Mouse (Mus musculus) Patski (cell line): Measurements from ENCODE around the gene Pex14. TPM values are rescaled to one million over a fixed set of nuclear protein-coding genes. Genes with fewer than 3 reads are reported as not detected.

Source experiments
- ATAC-seq: fragments of 100-300 bp; one replicate; pipeline ENCODE4 v1.8.0; 2021
- CTCF ChIA-PET: fragments of 350-600 bp; sonication (Branson Sonifier 250); formaldehyde crosslinking; loops from one replicate; lab custom pipeline; 2022; ENCODE audit warnings: inconsistent platforms; lab: Charles Lee
- POLR2A ChIA-PET: fragments of 350-600 bp; sonication (Branson Sonifier 250); formaldehyde crosslinking; loops from one replicate; lab custom pipeline; 2022; ENCODE audit warnings: antibody characterized with exemption, inconsistent platforms; lab: Charles Lee
- DNase-seq: peaks from one replicate; pipeline ENCODE4 v3.0.0-alpha.2; 2011; ENCODE audit warnings: low read depth, low spot score
- H3K27me3 ChIP-seq: fragments of 371-371 bp; one replicate; pipeline ENCODE4 v1.5.1; 2021
- CTCF ChIP-seq: fragments of 100-300 bp; IDR thresholded peaks from one replicate; pipeline ENCODE4 v1.5.1; 2021
- in situ Hi-C: fragments of 300-500 bp; cut with MboI; formaldehyde crosslinking; loops from 3 replicates; pipeline ENCODE4 v1.11.1; 2018; ENCODE audit warnings: low pct_unique_long_range_greater_than_20kb, mixed read lengths
- polyA plus RNA-seq: library from polyadenylated mRNA; unstranded; gene quantifications from one replicate; pipeline ENCODE4 v1.2.3, GENCODE M21; 2021

The Pex14 gene
- polyA plus RNA-seq, 1 experiment from 2014 or later, result 41.3 TPM

DNA sequence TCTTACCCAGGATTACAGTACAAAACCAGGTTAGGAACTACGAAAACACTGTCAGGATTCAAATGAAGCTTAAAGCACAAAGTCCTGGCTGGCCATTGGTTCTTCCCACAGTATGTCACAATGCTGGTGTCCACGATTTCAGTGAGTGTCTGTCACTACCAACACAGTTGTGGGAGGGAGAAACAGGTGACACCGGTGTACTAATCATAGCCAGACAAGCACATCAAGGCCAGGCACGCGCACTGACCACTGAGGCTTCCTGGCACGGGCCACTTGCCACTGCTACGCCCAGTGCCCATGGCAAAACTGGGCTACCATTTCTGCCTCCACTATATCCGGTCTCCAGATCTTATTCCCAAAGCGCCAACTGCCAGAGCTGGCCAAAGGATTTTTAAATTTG is 40.0 kb downstream of the Pex14 start:
- H3K27me3 ChIP-seq, result no peaks in the 10 kb centered on the region
- DNase-seq, result no peak
- no peak for ATAC-seq
- in situ Hi-C loops, result loop anchor here (10.0 kb wide), 1 partner anchor 355 kb away; no protein-coding TSS in a partner anchor
- no peak for TF ChIP-seq CTCF
- ChIA-PET POLR2A (no interaction called here), CTCF (no interaction called here)

DNA sequence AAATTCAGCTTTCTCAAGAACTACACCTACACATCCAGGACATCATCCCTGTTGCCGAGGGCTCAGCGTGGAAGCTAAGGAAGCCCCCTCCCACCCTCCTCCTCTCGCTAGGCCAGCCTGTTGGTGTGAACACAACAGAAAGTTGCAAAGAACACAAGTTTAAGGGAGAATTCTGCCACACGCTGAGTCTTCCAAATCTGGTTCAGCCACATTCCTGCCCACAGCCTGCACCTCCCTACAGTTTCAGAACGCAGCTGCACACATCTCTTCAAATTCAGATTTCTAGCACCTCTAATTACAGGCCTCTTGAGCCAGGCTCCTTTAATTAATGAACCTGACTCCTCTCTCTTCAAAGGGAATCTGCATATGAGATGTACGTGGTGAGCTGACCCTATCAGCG is 41.4 kb downstream of the Pex14 start:
- POLR2A ChIA-PET, result no interaction called here
- CTCF ChIA-PET, result interaction anchor here (1.5 kb wide), 1 partner anchor 18 kb away, joined by 3 read pairs; no protein-coding TSS in a partner anchor
- in situ Hi-C loops, result no loop called here
- no peaks in the 10 kb centered on the region for H3K27me3 ChIP-seq
- no peak for TF ChIP-seq CTCF
- DNase-seq (no peak), ATAC-seq (no peak)

DNA sequence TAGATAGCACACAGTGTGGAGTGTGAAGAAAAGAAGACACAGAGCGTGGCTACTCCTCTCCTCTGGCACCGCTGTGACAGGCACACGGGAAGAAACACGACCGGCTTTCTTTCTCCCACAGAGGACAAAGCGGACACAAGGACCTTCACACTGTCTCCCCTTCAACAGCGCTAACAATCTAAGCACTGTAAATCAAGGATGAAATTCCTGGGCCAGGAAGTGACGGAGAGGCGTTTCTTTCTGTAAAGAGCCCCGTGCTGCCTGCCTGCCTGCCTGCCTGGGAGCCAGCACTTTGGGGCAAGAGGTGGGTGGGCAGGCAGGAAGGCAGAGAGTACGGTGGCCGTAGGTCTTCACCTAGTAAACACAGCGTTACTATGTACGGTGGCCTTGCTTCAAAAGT is 42.2 kb downstream of the Pex14 start:
- CTCF ChIA-PET, result interaction anchor here (1.5 kb wide), 1 partner anchor 19 kb away, joined by 3 read pairs; no protein-coding TSS in a partner anchor
- DNase-seq (no peak), ATAC-seq (no peak)
- in situ Hi-C loops, result no loop called here
- no peak for TF ChIP-seq CTCF
- H3K27me3 ChIP-seq, result no peaks in the 10 kb centered on the region
- POLR2A ChIA-PET, result no interaction called here

DNA sequence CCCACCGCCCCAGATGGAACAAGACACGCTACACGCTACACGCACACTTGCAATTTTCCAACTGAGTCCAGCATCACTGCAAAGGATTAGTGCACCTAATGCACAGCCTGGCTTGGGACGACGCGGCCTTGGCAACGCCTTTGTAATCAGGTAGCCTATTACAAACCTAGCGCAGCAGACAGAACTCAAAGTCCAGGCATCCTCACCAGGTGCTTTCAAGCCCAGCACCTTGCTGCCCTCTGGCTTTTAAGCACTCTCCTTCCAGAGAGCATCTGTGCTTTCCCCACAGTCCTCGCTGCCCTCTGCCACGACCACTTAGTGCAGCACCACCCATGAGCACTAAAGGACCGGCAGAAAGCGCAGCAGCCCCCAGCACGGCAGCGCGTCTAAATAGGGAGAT is 42.7 kb downstream of the Pex14 start:
- no peak for TF ChIP-seq CTCF
- ATAC-seq (no peak), DNase-seq (no peak)
- in situ Hi-C loops, result no loop called here
- CTCF ChIA-PET, result no interaction called here
- H3K27me3 ChIP-seq, result no peaks in the 10 kb centered on the region
- POLR2A ChIA-PET, result no interaction called here

DNA sequence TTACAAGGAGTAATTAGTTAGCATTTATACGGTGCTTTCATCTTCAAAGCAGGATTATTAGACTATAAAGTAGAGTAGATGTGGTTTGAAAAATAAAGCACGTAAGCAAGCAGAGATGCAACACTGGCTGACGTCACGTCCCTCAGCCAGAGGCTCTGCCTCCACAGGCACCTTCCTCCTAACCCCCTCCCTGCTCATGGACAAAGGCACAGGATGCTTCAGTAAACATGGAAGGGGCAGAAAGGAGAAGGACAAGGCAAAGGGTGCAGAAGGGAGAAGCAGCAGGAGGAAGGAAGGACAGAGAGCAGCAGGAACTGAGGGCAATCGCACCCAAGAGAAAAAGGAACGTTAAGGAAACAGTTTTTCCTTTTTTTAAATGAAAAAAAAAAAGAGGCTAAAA is 43.8 kb downstream of the Pex14 start:
- DNase-seq (no peak), ATAC-seq (no peak)
- no peak for TF ChIP-seq CTCF
- POLR2A ChIA-PET, result no interaction called here
- CTCF ChIA-PET, result no interaction called here
- H3K27me3 ChIP-seq, result no peaks in the 10 kb centered on the region
- in situ Hi-C loops, result no loop called here

DNA sequence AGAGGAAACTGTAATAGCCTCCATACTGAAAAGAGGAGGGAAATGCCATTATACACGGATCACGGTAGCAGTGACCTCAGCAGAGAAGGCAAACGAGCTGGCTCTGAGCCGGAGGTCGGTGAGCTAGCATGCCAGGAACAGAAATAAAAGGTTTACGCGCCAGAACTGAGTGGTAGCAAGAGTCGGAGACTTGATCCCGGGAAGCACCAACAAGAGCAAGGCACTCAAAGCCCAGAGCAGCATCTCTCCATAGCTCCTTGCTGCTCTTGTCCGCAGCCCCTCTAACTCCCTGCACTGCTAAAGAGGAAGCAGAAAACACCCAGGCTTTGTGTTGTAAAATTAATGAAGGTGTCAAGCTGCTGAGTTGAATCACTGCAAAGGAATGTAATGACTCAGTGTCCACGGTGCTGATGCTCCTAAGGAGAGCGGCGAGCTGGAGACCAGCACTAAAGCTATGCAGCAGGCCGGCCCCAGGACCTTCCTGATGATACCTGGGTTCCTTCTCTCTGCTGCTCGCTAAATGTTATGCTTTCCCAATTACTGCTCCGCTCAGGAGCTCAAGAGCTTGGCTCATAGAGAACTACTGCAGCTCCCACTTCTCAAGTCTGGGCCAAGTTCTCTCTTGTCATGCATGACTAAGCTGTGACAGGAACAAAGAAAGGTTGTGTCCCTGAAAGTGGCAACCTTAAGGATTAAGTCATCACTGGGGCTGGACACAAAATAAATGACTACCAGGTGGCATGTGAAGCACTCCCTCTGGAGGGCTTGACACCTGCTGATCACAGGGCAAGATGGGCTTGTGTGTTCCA is 50.1 kb downstream of the Pex14 start:
- DNase-seq, result peak; percentile 42
- in situ Hi-C loops, result loop anchor here (5.0 kb wide), 1 partner anchor 237 kb away; no protein-coding TSS in a partner anchor
- TF ChIP-seq CTCF, result no peak
- peak; percentile 89 for ATAC-seq
- ChIA-PET POLR2A (no interaction called here), CTCF (interaction anchor here (0.8 to 2.0 kb wide), 9 partner anchors 12 to 367 kb away, joined by 3 to 6 read pairs (median 3); no protein-coding TSS in a partner anchor)
- H3K27me3 ChIP-seq, result no peaks in the 10 kb centered on the region

DNA sequence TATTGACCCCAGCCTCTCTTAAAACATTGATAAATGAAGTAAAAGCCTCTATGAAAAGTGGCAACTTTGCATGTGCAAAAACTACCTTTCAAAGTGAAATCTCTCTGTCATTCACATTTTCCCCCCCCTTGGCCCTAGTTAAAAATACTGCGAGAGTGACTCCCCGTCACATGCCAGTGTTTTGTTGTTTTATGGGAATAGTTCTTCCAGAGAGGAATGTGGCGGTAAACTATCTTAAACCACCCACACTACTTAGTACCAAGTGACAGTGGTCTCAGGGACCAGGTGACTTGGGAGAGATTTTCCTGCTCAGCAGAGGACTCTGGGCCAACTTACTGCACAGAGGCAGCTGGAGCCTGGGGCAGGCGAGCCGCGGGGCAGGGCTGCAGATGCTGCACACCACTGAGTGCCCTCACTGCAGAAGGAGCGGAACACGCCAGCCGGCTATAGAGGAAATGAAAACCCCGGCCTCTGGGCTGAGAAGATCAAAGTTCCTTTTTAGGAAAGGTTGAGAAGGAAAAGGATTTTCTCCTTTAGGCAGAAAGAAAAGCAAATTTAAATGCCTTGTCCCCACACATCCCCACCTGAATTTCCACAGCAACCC is 50.9 kb downstream of the Pex14 start:
- DNase-seq (no peak), ATAC-seq (no peak)
- ChIA-PET POLR2A (no interaction called here), CTCF (interaction anchor here (0.9 to 1.7 kb wide), 2 partner anchors 13 to 345 kb away, joined by 3 to 5 read pairs; no protein-coding TSS in a partner anchor)
- no peak for TF ChIP-seq CTCF
- in situ Hi-C loops, result loop anchor here (5.0 kb wide), 1 partner anchor 236 kb away; no protein-coding TSS in a partner anchor
- H3K27me3 ChIP-seq, result no peaks in the 10 kb centered on the region

DNA sequence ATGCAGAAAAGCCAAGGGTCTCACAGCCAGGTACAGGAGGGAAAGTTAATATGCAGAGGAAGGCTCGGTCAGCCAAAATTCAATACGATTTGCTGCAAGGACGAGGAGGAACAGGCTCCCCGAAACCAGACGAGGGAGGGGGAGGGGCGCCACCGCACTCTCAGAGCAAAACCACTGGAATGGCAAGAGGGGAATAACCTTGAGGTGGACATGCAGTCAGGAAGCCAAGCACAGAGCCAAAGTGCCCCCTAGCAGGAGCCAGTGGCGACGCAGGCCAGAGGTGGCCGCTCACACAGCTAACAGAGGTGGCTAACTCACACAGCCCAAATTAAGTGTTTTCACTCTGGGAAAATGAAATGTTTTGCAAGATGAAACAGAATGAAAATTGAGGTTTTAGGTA is 52.3 kb downstream of the Pex14 start:
- TF ChIP-seq CTCF, result peak; percentile 95
- in situ Hi-C loops, result loop anchor here (5.0 kb wide), 1 partner anchor 235 kb away; no protein-coding TSS in a partner anchor
- no peaks in the 10 kb centered on the region for H3K27me3 ChIP-seq
- DNase-seq, result no peak
- ChIA-PET CTCF (interaction anchor here (0.7 to 1.3 kb wide), 4 partner anchors 30 to 371 kb away, joined by 3 to 4 read pairs (median 3); no protein-coding TSS in a partner anchor), POLR2A (no interaction called here)
- ATAC-seq, result peak; percentile 74

DNA sequence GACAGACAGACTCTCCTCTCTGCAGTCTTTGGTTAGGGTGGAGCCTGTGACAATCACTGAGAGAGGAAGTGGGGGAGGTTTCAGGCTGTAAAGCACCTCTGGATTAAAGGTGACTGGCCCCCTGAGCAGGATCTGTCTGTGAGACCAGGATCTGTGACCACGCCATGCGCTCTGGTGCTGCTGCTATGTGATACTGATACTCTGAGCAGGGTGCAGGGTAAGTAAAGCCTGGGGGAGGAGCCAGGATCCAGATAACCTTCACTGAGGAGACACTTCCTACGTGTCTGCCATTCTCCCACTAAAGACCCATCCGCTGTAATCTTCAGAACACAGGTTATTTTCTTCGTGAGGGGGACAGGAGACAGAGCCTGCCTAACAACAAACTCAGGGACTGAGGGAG is 53.8 kb downstream of the Pex14 start:
- ATAC-seq (no peak), DNase-seq (no peak)
- no peak for TF ChIP-seq CTCF
- ChIA-PET CTCF (no interaction called here), POLR2A (no interaction called here)
- in situ Hi-C loops, result loop anchor here (5.0 kb wide), 1 partner anchor 234 kb away; no protein-coding TSS in a partner anchor
- H3K27me3 ChIP-seq, result no peaks in the 10 kb centered on the region

DNA sequence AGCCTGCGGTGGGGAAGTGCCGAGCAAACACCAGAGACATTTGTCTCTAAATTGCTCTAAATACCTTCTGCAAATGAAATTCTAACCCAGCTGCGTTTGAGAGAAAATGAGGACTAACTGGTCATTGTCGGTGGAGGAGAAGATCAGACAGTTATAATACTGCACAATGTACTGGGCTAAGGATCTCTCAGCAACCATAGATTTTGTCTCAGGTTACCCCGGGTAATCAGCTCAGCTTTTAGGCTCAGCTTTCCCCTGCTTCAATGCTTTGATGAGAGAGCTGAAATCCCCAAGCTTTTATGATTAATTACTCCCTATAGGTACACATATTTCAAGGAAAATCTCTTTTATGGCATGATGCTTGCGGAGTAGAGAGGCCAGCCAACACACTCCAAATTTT is 59.4 kb downstream of the Pex14 start:
- ATAC-seq, result no peak
- no peaks in the 10 kb centered on the region for H3K27me3 ChIP-seq
- in situ Hi-C loops, result loop anchor here (5.0 kb wide), 1 partner anchor 128 kb away; no protein-coding TSS in a partner anchor
- ChIA-PET POLR2A (no interaction called here), CTCF (no interaction called here)
- DNase-seq, result no peak
- no peak for TF ChIP-seq CTCF
